Mouse (Mus musculus): ENCODE measurements around the gene Olfr658. TPM values are rescaled to one million over a fixed set of nuclear protein-coding genes. Genes with fewer than 3 reads are reported as not detected.

The Olfr658 gene
- polyA plus RNA-seq, 1 experiment from 2014 or later, result not detected

Other genes with a start within 250 kb of the Olfr658 start
- gene Trim30c, start 246.5 kb downstream of the Olfr658 start, polyA plus RNA-seq (2015; fragmentation: Nextera tagmentation; extraction: Ambion mirVana), result 0.11 and 0.26 TPM in 2 replicates
- gene Trim30a, start 182.1 kb downstream of the Olfr658 start, polyA plus RNA-seq (2015; fragmentation: Nextera tagmentation; extraction: Ambion mirVana), result 1.3 and 2.2 TPM in 2 replicates
- 0.41 and 0.95 TPM in 2 replicates for gene Trim30d, start 139.5 kb downstream of the Olfr658 start, polyA plus RNA-seq (2015; fragmentation: Nextera tagmentation; extraction: Ambion mirVana)
- not detected in 2 replicates for gene Olfr651, start 97.2 kb downstream of the Olfr658 start, polyA plus RNA-seq (2015; fragmentation: Nextera tagmentation; extraction: Ambion mirVana)
- gene Olfr652, start 86.4 kb downstream of the Olfr658 start, polyA plus RNA-seq (2015; fragmentation: Nextera tagmentation; extraction: Ambion mirVana), result not detected in 2 replicates
- not detected in 2 replicates for gene Olfr653, start 70.0 kb downstream of the Olfr658 start, polyA plus RNA-seq (2015; fragmentation: Nextera tagmentation; extraction: Ambion mirVana)
- gene Olfr654, start 60.3 kb downstream of the Olfr658 start, polyA plus RNA-seq (2015; fragmentation: Nextera tagmentation; extraction: Ambion mirVana), result not detected in 2 replicates
- not detected in 2 replicates for gene Olfr655, start 45.5 kb downstream of the Olfr658 start, polyA plus RNA-seq (2015; fragmentation: Nextera tagmentation; extraction: Ambion mirVana)
- not detected in 2 replicates for gene Olfr656, start 33.4 kb downstream of the Olfr658 start, polyA plus RNA-seq (2015; fragmentation: Nextera tagmentation; extraction: Ambion mirVana)
- gene Olfr657, start 22.5 kb downstream of the Olfr658 start, polyA plus RNA-seq (2015; fragmentation: Nextera tagmentation; extraction: Ambion mirVana), result not detected in 2 replicates
- not detected in 2 replicates for gene Olfr659, start 19.4 kb upstream of the Olfr658 start, polyA plus RNA-seq (2015; fragmentation: Nextera tagmentation; extraction: Ambion mirVana)
- not detected in 2 replicates for gene Olfr661, start 39.2 kb upstream of the Olfr658 start, polyA plus RNA-seq (2015; fragmentation: Nextera tagmentation; extraction: Ambion mirVana)
- not detected in 2 replicates for gene Usp17le, start 130.2 kb upstream of the Olfr658 start, polyA plus RNA-seq (2015; fragmentation: Nextera tagmentation; extraction: Ambion mirVana)
- gene Usp17lb, start 195.3 kb upstream of the Olfr658 start, polyA plus RNA-seq (2015; fragmentation: Nextera tagmentation; extraction: Ambion mirVana), result not detected in 2 replicates
- gene Usp17la, start 209.7 kb upstream of the Olfr658 start, polyA plus RNA-seq (2015; fragmentation: Nextera tagmentation; extraction: Ambion mirVana), result not detected in 2 replicates
- gene Olfr665, start 230.7 kb upstream of the Olfr658 start, polyA plus RNA-seq (2015; fragmentation: Nextera tagmentation; extraction: Ambion mirVana), result not detected in 2 replicates
- gene Olfr666, start 248.6 kb upstream of the Olfr658 start, polyA plus RNA-seq (2015; fragmentation: Nextera tagmentation; extraction: Ambion mirVana), result not detected in 2 replicates

All from heart, embryonic 16.5 days (tissue).